Mouse (Mus musculus) induced T-regulatory cell, adult 2 months (primary cell): ENCODE results near the gene Gm10382.
"Not testable (repeated sequence)": the region's sequence is repeated elsewhere in the genome, so short reads cannot be mapped to it uniquely, and the experiment has no call there.

Source experiments
- DNase-seq: peaks from one replicate; pipeline ENCODE4 v3.0.0-alpha.2; 2012; ENCODE audit warnings: low read depth

Gm10382 gene

GRCm38 (mm10) chr5:125419124-125419523 lies 30.0 kb downstream of the Gm10382 start:
- no peak for DNase-seq

- DNase-seq, result no peak
Measured at GRCm38 (mm10) chr5:125425698-125426276, 36.7 kb downstream of the Gm10382 start.

GRCm38 (mm10) chr5:125426343-125426742 lies 37.2 kb downstream of the Gm10382 start:
- no peak for DNase-seq

DNA sequence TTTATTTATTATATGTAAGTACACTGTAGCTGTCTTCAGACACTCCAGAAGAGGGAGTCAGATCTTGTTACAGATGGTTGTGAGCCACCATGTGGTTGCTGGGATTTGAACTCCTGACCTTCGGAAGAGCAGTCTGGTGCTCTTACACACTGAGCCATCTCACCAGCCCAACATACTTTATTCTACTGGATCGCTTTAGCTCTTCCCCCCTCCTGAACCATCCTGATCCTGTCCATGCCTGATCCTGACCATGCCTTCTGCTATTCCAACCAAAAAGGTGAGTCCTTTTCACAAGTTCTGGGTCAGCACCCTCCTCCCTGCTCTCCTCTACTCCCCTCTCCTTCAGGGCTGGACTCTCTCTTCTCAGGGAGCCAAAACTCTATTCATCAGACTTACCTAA lies 43.2 kb downstream of the Gm10382 start:
- DNase-seq, result not testable (repeated sequence)

- DNase-seq, result peak; percentile 98
Measured at GRCm38 (mm10) chr5:125433793-125434337, 44.7 kb downstream of the Gm10382 start, which contains the start of gene Dhx37. TSS of gene Dhx37 (minus strand) at chr5:125434121.

- not testable (repeated sequence) for DNase-seq
Measured at GRCm38 (mm10) chr5:125434347-125434746, 45.2 kb downstream of the Gm10382 start.
